Mouse (Mus musculus) hindbrain, embryonic 16.5 days (tissue): ENCODE results near the gene Cdc6. TPM values are rescaled to one million over a fixed set of nuclear protein-coding genes. Genes with fewer than 3 reads are reported as not detected.
"Not testable (repeated sequence)": the region's sequence is repeated elsewhere in the genome, so short reads cannot be mapped to it uniquely, and the experiment has no call there.

Experiments used
- ATAC-seq: fragments of 200-750 bp; cut with Nextera tagmentation; 2 replicates; pipeline ENCODE4 v1.8.0; 2017; ENCODE audit warnings: moderate TSS enrichment, moderate library complexity
- H3K27ac ChIP-seq: fragments of 300-500 bp; sonication (generic); 2 replicates; pipeline ENCODE4 v1.5.1; 2014; ENCODE audit warnings: low read depth, mild to moderate bottlenecking, control low read depth, low read length, moderate library complexity
- H3K27me3 ChIP-seq: fragments of 300-500 bp; sonication (generic); replicated peaks from 2 replicates; pipeline ENCODE4 v1.6.1; 2014; ENCODE audit warnings: low read length; ENCODE audit not compliant: control insufficient read depth, insufficient read depth
- H3K36me3 ChIP-seq: fragments of 300-500 bp; sonication (generic); 2 replicates; pipeline ENCODE4 v1.6.1; 2014; ENCODE audit warnings: mild to moderate bottlenecking, low read length, moderate library complexity, mixed read lengths; ENCODE audit not compliant: control insufficient read depth, insufficient read depth
- H3K4me1 ChIP-seq: fragments of 300-500 bp; sonication (generic); 2 replicates; pipeline ENCODE4 v1.6.1; 2014; ENCODE audit warnings: low read depth, low read length; ENCODE audit not compliant: control insufficient read depth, insufficient read depth
- H3K4me2 ChIP-seq: fragments of 300-500 bp; sonication (generic); 2 replicates; pipeline ENCODE4 v1.6.1; 2014; ENCODE audit warnings: mild to moderate bottlenecking, low read length, control low read depth, moderate library complexity
- H3K4me3 ChIP-seq: fragments of 300-500 bp; sonication (generic); 2 replicates; pipeline ENCODE4 v1.5.1; 2014; ENCODE audit warnings: mild to moderate bottlenecking, low read length, control low read depth, moderate library complexity
- H3K9ac ChIP-seq: fragments of 300-500 bp; sonication (generic); 2 replicates; pipeline ENCODE4 v1.6.1; 2014; ENCODE audit warnings: low read depth, mild to moderate bottlenecking, control low read depth, low read length, moderate library complexity
- H3K9me3 ChIP-seq: fragments of 300-500 bp; sonication (generic); 2 replicates; pipeline ENCODE4 v1.6.1; 2014; ENCODE audit warnings: mild to moderate bottlenecking, low read length, moderate library complexity; ENCODE audit not compliant: control insufficient read depth
- WGBS: fragments of 180-500 bp; shearing (Covaris S2); extraction: QIAGEN DNeasy Blood & Tissue Kit; methylation state at CpG from one replicate; pipeline ENCODE4 v1.1.7; 2014; 5-methylcytosine and 5-hydroxymethylcytosine counted together
- polyA plus RNA-seq: library from polyadenylated mRNA; unstranded; fragments of >200 nt; fragmentation: Nextera tagmentation; extraction: Ambion mirVana; gene quantifications from 2 replicates; pipeline ENCODE4 v1.2.1, GENCODE M21; 2015

Gene Cdc6
- polyA plus RNA-seq, 1 experiment from 2014 or later = 4.6 TPM

GRCm38 (mm10) chr11:98918231-98918630, 10.6 kb downstream of the Cdc6 start:
- Histone ChIP-seq H3K36me3 (no peaks in the 10 kb centered on the region), H3K9me3 (no peaks in the 10 kb centered on the region), H3K4me3 (no peak overlapping the region), H3K27me3 (no peaks in the 10 kb centered on the region), H3K9ac (no peak overlapping the region), H3K4me2 (no peak overlapping the region), H3K27ac (no peak overlapping the region), H3K4me1 (peaks cover 4% of the 10 kb centered on the region)
- 84% methylated on average over 9 of the region's 9 CpGs for WGBS
- ATAC-seq = no peak

GRCm38 (mm10) chr11:98919009-98919408, 11.4 kb downstream of the Cdc6 start:
- no peak overlapping the region for H3K4me2 ChIP-seq
- peaks cover 9% of the 10 kb centered on the region for H3K4me1 ChIP-seq
- no peaks in the 10 kb centered on the region for H3K36me3 ChIP-seq
- ATAC-seq = no peak
- WGBS = 90% methylated on average over 11 of the region's 11 CpGs
- no peaks in the 10 kb centered on the region for H3K27me3 ChIP-seq
- H3K9ac ChIP-seq = no peak overlapping the region
- no peak overlapping the region for H3K27ac ChIP-seq
- no peaks in the 10 kb centered on the region for H3K9me3 ChIP-seq
- no peak overlapping the region for H3K4me3 ChIP-seq

GRCm38 (mm10) chr11:98921813-98922212, 14.2 kb downstream of the Cdc6 start:
- H3K27me3 ChIP-seq = not testable (repeated sequence)

GRCm38 (mm10) chr11:98922307-98922706, 14.7 kb downstream of the Cdc6 start:
- not testable (repeated sequence) for H3K4me3 ChIP-seq, H3K27me3 ChIP-seq, ATAC-seq, H3K36me3 ChIP-seq, H3K9me3 ChIP-seq, H3K4me2 ChIP-seq
- peak overlapping the region; percentile 31; the same call in 1 of the 2 replicates for H3K9ac ChIP-seq
- peaks cover 28% of the 10 kb centered on the region for H3K4me1 ChIP-seq
- 45% methylated on average over 10 of the region's 10 CpGs for WGBS
- 0 out of 2 replicates have a peak overlapping the region, but pooled peaks have one; percentile 12 for H3K27ac ChIP-seq

More at GRCm38 (mm10) chr11:98921813-98922212, 14.2 kb downstream of the Cdc6 start:
- H3K36me3 ChIP-seq, H3K9ac ChIP-seq, H3K9me3 ChIP-seq, H3K27ac ChIP-seq, H3K4me3 ChIP-seq, H3K4me2 ChIP-seq, ATAC-seq: not testable (repeated sequence)
- 51% methylated on average over 15 of the region's 15 CpGs for WGBS
- H3K4me1 ChIP-seq = peaks cover 28% of the 10 kb centered on the region

- H3K27ac ChIP-seq = peak overlapping the region; percentile 56; the same call in 1 of the 2 replicates
- H3K27me3 ChIP-seq, H3K36me3 ChIP-seq, H3K4me2 ChIP-seq, H3K4me3 ChIP-seq, H3K9me3 ChIP-seq: not testable (repeated sequence)
- H3K9ac ChIP-seq = peak overlapping the region; percentile 31; the same call in 1 of the 2 replicates
- ATAC-seq = peak; percentile 14; the same call in 1 of the 2 replicates
- peaks cover 34% of the 10 kb centered on the region for H3K4me1 ChIP-seq
- 33% methylated on average over 16 of the region's 16 CpGs for WGBS
Measured at GRCm38 (mm10) chr11:98922851-98923711, 15.5 kb downstream of the Cdc6 start.

GRCm38 (mm10) chr11:98924633-98925175, 17.1 kb downstream of the Cdc6 start:
- Histone ChIP-seq H3K9ac (no peak overlapping the region), H3K4me2 (no peak overlapping the region), H3K36me3 (no peaks in the 10 kb centered on the region), H3K9me3 (no peaks in the 10 kb centered on the region), H3K4me1 (peaks cover 50% of the 10 kb centered on the region), H3K4me3 (no peak overlapping the region), H3K27ac (0 out of 2 replicates have a peak overlapping the region, but pooled peaks have one; percentile 9), H3K27me3 (no peaks in the 10 kb centered on the region)
- no peak for ATAC-seq
- WGBS = 36% methylated on average over 5 of the region's 5 CpGs

GRCm38 (mm10) chr11:98925265-98925721, 17.7 kb downstream of the Cdc6 start:
- 0 out of 2 replicates have a peak, but pooled peaks have one; percentile 28 for ATAC-seq
- H3K36me3 ChIP-seq = no peaks in the 10 kb centered on the region
- H3K27me3 ChIP-seq = no peaks in the 10 kb centered on the region
- H3K4me3 ChIP-seq = no peak overlapping the region
- no peak overlapping the region for H3K9ac ChIP-seq
- 7% methylated on average over 10 of the region's 10 CpGs for WGBS
- peaks cover 56% of the 10 kb centered on the region for H3K4me1 ChIP-seq
- H3K4me2 ChIP-seq = peak overlapping the region; percentile 11; the same call in 1 of the 2 replicates
- no peaks in the 10 kb centered on the region for H3K9me3 ChIP-seq
- H3K27ac ChIP-seq = peak overlapping the region; percentile 68; the same call in 1 of the 2 replicates

- Histone ChIP-seq H3K4me3 (no peak overlapping the region), H3K36me3 (no peaks in the 10 kb centered on the region), H3K9ac (no peak overlapping the region), H3K4me1 (peaks cover 62% of the 10 kb centered on the region), H3K4me2 (no peak overlapping the region), H3K27me3 (no peaks in the 10 kb centered on the region), H3K27ac (peak overlapping the region; percentile 68; the same call in 1 of the 2 replicates), H3K9me3 (no peaks in the 10 kb centered on the region)
- ATAC-seq = 0 out of 2 replicates have a peak, but pooled peaks have one; percentile 4
- WGBS = 5% methylated on average over 12 of the region's 12 CpGs
Measured at GRCm38 (mm10) chr11:98925868-98926311, 18.3 kb downstream of the Cdc6 start.

- no peak overlapping the region for H3K4me3 ChIP-seq
- H3K4me2 ChIP-seq = no peak overlapping the region
- H3K4me1 ChIP-seq = peaks cover 69% of the 10 kb centered on the region
- ATAC-seq = no peak
- no peaks in the 10 kb centered on the region for H3K36me3 ChIP-seq
- no peak overlapping the region for H3K27ac ChIP-seq
- no peak overlapping the region for H3K9ac ChIP-seq
- no peaks in the 10 kb centered on the region for H3K27me3 ChIP-seq
- WGBS = 74% methylated on average over 7 of the region's 7 CpGs
- H3K9me3 ChIP-seq = no peaks in the 10 kb centered on the region
Measured at GRCm38 (mm10) chr11:98926553-98926952, 19.0 kb downstream of the Cdc6 start.
